Mouse (Mus musculus) ES-Bruce4 (cell line): Measurements from ENCODE around the gene Pde9a.

Experiments
- CTCF ChIP-seq: IDR thresholded peaks from one replicate; pipeline ENCODE4 v1.8.1; 2011; ENCODE audit warnings: low read depth, low read length
- POLR2A ChIP-seq: IDR thresholded peaks from one replicate; pipeline ENCODE4 v1.8.1; 2011; ENCODE audit warnings: low read length; ENCODE audit not compliant: insufficient read depth

DNA sequence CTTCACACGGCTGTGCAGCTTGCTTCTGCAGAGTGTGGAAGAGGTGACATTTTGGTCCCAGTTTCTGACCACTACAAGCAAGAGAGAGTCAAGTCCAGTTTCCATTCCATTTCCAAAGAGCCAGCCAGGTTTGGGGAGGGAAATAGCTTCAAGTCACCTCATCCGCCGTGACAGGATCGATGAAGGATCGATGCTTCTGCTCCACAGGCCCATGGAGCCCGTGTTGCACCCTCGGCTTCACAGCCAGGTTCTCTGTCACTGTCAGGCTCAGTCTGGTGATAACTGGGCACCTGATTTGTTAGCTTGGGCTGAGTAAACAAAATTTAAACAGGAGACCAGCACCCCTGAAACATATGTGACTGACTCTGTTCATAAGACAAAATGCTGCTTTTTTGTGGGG is 58.2 kb downstream of the Pde9a start:
- TF ChIP-seq POLR2A (no peak), CTCF (no peak)
